Mouse (Mus musculus) gastrocnemius, postnatal 14 days (tissue): ENCODE results near the gene Jag2. TPM values are rescaled to one million over a fixed set of nuclear protein-coding genes. Genes with fewer than 3 reads are reported as not detected.

Experiments used
- microRNA-seq, 2 experiments: library from miRNA; unstranded; fragments of <30 nt; microRNA quantifications; one replicate each; pipeline ENCODE4 v1.2.0; 2021
- total RNA-seq, 2 experiments: library from RNA; stranded (reverse); gene quantifications; 2 replicates each; pipeline ENCODE4 v1.2.3; 2021

Gene Jag2
- total RNA-seq, 2 experiments from 2014 or later, result 24.2 to 25.5 TPM

Small RNA genes within 50 kb of the gene (microRNA-seq; reads per million reads assigned to microRNA genes)
- 0 to 0.96 reads per million in 2 experiments for gene Mir6941

Other genes with a start within 250 kb of the Jag2 start
- gene Cep170b, start 209.3 kb downstream of the Jag2 start, total RNA-seq, result 10 to 100 TPM; 10.9 to 14.4 TPM
- gene Pld4, start 169.1 kb downstream of the Jag2 start, total RNA-seq, result 1 to 10 TPM; 3.2 to 4.1 TPM
- 10 to 100 TPM in 1 of 2 experiments, 1 to 10 TPM in 1; 7.8 to 11.3 TPM for gene Ahnak2, start 127.1 kb downstream of the Jag2 start, total RNA-seq
- under 1 TPM; 0.62 to 0.73 TPM for gene Clba1, start 120.8 kb downstream of the Jag2 start, total RNA-seq
- gene Cdca4, start 100.4 kb downstream of the Jag2 start, total RNA-seq, result 1 to 10 TPM; 4.3 to 5.8 TPM
- gene Gpr132, start 61.5 kb downstream of the Jag2 start, total RNA-seq, result under 1 TPM in 1 of 2 experiments, not detected in 1; 0.10 TPM
- gene Nudt14, start 12.3 kb upstream of the Jag2 start, total RNA-seq, result 10 to 100 TPM; 14.8 to 17.5 TPM
- gene Btbd6, start 46.7 kb upstream of the Jag2 start, total RNA-seq, result 10 to 100 TPM in 1 of 2 experiments, 1 to 10 TPM in 1; 7.3 to 10.2 TPM
- 10 to 100 TPM; 21.4 to 22.7 TPM for gene Brf1, start 70.9 kb upstream of the Jag2 start, total RNA-seq
- 10 to 100 TPM; 31.9 to 41.4 TPM for gene Pacs2, start 84.7 kb upstream of the Jag2 start, total RNA-seq
- under 1 TPM in 1 of 2 experiments, not detected in 1; 0.27 TPM for gene Tex22, start 144.7 kb upstream of the Jag2 start, total RNA-seq
- 10 to 100 TPM; 34.6 to 35.4 TPM for gene Mta1, start 168.5 kb upstream of the Jag2 start, total RNA-seq
- gene Crip2, start 210.5 kb upstream of the Jag2 start, total RNA-seq, result 10 to 100 TPM; 82.5 to 84.7 TPM
- 100 to 1,000 TPM; 115 to 139 TPM for gene Crip1, start 216.5 kb upstream of the Jag2 start, total RNA-seq
- 1 to 10 TPM in 1 of 2 experiments, under 1 TPM in 1; 0.69 to 1.6 TPM for gene Tedc1, start 226.6 kb upstream of the Jag2 start, total RNA-seq